Mouse (Mus musculus) central nervous system, embryonic 11.5 days (tissue): ENCODE measurements around the gene Tectb. TPM values are rescaled to one million over a fixed set of nuclear protein-coding genes. Genes with fewer than 3 reads are reported as not detected.

ENCODE experiments used
- polyA plus RNA-seq: library from polyadenylated mRNA; depleted of rRNA; stranded (reverse); fragments of >200 nt; gene quantifications from 2 replicates; pipeline ENCODE4 v1.2.3, GENCODE M21; 2012; rRNA removed

The Tectb gene
- polyA plus RNA-seq: 0.12 and 0.16 TPM in 2 replicates

DNA sequence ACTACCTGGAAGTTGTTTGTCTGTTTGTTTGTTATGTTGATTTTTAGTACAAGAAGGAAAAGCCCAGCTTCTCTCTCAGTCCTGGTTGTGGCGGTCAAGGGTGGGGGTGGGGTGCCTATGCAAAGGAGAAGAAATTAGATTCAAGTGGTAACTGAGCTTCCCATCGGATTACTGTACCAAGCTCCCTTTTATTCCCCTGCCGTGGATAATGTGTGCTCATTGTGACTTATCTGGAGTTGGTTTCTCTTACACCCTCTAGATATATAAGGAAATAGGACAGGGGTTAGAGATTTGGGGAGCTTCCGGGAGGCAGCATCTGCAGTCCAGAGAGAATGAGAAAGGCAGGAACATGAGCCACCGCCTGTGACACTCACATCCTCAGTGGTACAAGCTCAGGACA lies at the start of gene Tectb:
Gene Tectb (plus strand): TSS at position 301 of the 400 bp plus-strand sequence.

DNA sequence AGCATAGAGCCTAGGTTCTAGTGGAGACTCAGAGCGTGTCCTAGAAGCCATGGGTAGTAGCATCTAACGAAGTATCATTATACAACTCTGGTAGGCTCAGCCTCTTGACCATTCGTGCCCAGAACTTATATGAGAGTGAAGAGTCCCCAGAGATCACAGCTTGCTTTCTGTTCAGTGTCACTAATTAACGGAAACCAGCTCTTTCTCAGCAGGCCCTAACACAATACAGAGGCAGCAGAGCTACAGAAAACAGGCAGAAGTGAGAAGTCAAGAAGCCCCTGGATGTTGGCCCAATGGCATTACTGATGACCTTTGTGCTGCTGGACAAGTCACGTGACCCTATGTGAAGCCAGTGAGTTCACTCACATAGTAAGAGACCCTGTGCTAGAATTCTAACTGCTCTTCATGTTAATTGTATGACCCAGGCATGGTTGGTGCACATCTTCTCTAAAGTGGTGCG lies 60.7 kb downstream of the Tectb start, which contains the start of gene Gucy2g:
Gene Gucy2g (minus strand): TSS at position 51 of the 460 bp plus-strand sequence.

Other genes starting within 250 kb of the Tectb start
- gene Gpam, start 53.5 kb upstream of the Tectb start, polyA plus RNA-seq: 17.9 and 21.0 TPM in 2 replicates
- gene Gucy2g, start 60.5 kb downstream of the Tectb start, polyA plus RNA-seq: not detected in 2 replicates
- 11.0 and 12.2 TPM in 2 replicates for gene Acsl5, start 71.2 kb downstream of the Tectb start, polyA plus RNA-seq
- gene Zdhhc6, start 135.3 kb downstream of the Tectb start, polyA plus RNA-seq: 31.0 and 37.3 TPM in 2 replicates
- gene Vti1a, start 135.6 kb downstream of the Tectb start, polyA plus RNA-seq: 16.4 and 16.9 TPM in 2 replicates